Mouse (Mus musculus): ENCODE results near the gene Tmem191c.

GRCm38 (mm10) chr16:17239409-17239808 is 36.5 kb upstream of the Tmem191c start:
- TF ChIP-seq CTCF (IDR thresholded peaks at IDR 0.05; ENCODE audit: low read depth, low read length) (no peak), EP300 (IDR thresholded peaks at IDR 0.05; ENCODE audit: insufficient read depth, low read depth, low read length) (no peak)
